8 mouse cellular contexts compared by ENCODE assay signal in the genomic region with DNA sequence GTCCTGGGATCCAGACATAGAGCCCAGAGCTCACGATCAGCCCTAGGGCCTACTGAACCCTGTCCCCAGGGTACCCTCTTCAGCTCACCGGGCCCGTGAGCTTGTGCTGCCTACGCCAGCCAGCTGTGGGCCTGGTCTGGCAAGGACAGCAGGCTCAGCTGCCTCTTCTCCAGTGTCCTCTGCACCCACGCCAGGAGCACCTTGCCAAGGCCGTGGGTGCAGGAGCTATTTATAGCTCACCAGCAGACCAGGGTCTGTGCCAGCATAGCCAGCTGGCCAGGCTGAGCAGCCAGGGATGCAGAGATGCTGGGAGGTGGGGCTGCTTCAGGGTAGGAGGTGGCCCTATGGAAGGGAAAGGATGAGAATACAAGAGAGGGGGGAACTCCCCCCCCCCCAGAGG. TPM values are rescaled to one million over a fixed set of nuclear protein-coding genes. Genes with fewer than 3 reads are reported as not detected.
A peak's percentile ranks its signal among the peaks of the same experiment; 100 is the strongest.
DNase-seq lines count a peak whose midpoint lies in the region; ATAC-seq and TF ChIP-seq lines count a peak whose summit lies in the region.

No protein-coding gene starts in this region.

- H3K9ac ChIP-seq in forebrain, embryonic 16.5 days (replicated peaks; ENCODE audit: low read depth, low read length): no peak overlapping the region
- H3K9ac ChIP-seq in midbrain, postnatal 0 days (replicated peaks; ENCODE audit: low read length, poor library complexity, severe bottlenecking): no peak overlapping the region

- peak; percentile 85 for DNase-seq in 3134 (ENCODE audit: extremely low read depth, insufficient read length, low spot score)
- peak; percentile 97 for DNase-seq in brain, adult 2 months (ENCODE audit: low read depth, low spot score)
- peak; percentile 80 to 87 for DNase-seq in heart, postnatal 14 days
- DNase-seq in layer of hippocampus, postnatal 25 days (ENCODE audit: extremely low spot score in 1 of 2, low spot score in 1 of 2): peak; percentile 55 to 66
- DNase-seq in midbrain, postnatal 0 days (ENCODE audit: low spot score): peak; percentile 80
- DNase-seq in spleen, postnatal 10 days (ENCODE audit: low spot score in 2 of 2): no peak
- no peak for DNase-seq in spleen, postnatal 4 days (ENCODE audit: low spot score in 2 of 2)

- H3K27me3 ChIP-seq in forebrain, embryonic 16.5 days (replicated peaks; ENCODE audit: control insufficient read depth, insufficient read depth, low read length): no peaks in the 10 kb centered on the region
- H3K27me3 ChIP-seq in midbrain, postnatal 0 days (ENCODE audit: insufficient read depth, low read length): no peaks in the 10 kb centered on the region

- no peaks in the 10 kb centered on the region for H3K9me3 ChIP-seq in forebrain, embryonic 16.5 days (ENCODE audit: control insufficient read depth, low read length)
- no peaks in the 10 kb centered on the region for H3K9me3 ChIP-seq in midbrain, postnatal 0 days (ENCODE audit: low read length)

- no peak overlapping the region for H3K4me2 ChIP-seq in forebrain, embryonic 16.5 days (ENCODE audit: low read length)
- H3K4me2 ChIP-seq in midbrain, postnatal 0 days (ENCODE audit: low read depth, low read length, poor library complexity, severe bottlenecking): no peak overlapping the region

- ATAC-seq in forebrain, embryonic 16.5 days: peak; percentile 83
- ATAC-seq in midbrain, postnatal 0 days (ENCODE audit: low FRiP score): peak; percentile 57

- intact Hi-C loops in heart, postnatal 14 days (cut with DNase I): no loop called here

- H3K4me1 ChIP-seq in forebrain, embryonic 16.5 days (replicated peaks; ENCODE audit: control insufficient read depth, insufficient read depth, low read length): peaks cover 24% of the 10 kb centered on the region
- H3K4me1 ChIP-seq in midbrain, postnatal 0 days (ENCODE audit: insufficient read depth, low read length): peaks cover 10% of the 10 kb centered on the region; the same call in 1 of the 2 replicates

- TF ChIP-seq CTCF in midbrain, postnatal 0 days (IDR thresholded peaks at IDR 0.05): no peak

- H3K36me3 ChIP-seq in forebrain, embryonic 16.5 days (ENCODE audit: control insufficient read depth, insufficient read depth): no peaks in the 10 kb centered on the region
- peaks cover 30% of the 10 kb centered on the region for H3K36me3 ChIP-seq in midbrain, postnatal 0 days (ENCODE audit: insufficient read depth, low read length)

- peak overlapping the region; percentile 60 for H3K27ac ChIP-seq in forebrain, embryonic 16.5 days (ENCODE audit: low read length)
- no peak overlapping the region for H3K27ac ChIP-seq in midbrain, postnatal 0 days (ENCODE audit: low read depth, low read length)

- WGBS in forebrain, embryonic 16.5 days: 27% methylated on average over 6 of the region's 6 CpGs
- WGBS in midbrain, postnatal 0 days: 53% methylated on average over 6 of the region's 6 CpGs

- no peak overlapping the region for H3K4me3 ChIP-seq in forebrain, embryonic 16.5 days (replicated peaks; ENCODE audit: low read length)
- H3K4me3 ChIP-seq in midbrain, postnatal 0 days (ENCODE audit: low read depth, low read length): no peak overlapping the region

RNA-seq across cellular contexts. Expression of a gene that starts 32.2 kb away (rescaled TPM):
- polyA plus RNA-seq in forebrain, embryonic 16.5 days (2015; fragmentation: Nextera tagmentation; extraction: Ambion mirVana): 21.7 and 31.1 TPM in 2 replicates
- total RNA-seq in heart, postnatal 14 days (2021): 10 to 100 TPM; 45.9 to 52.5 TPM
- 10 to 100 TPM; 15.6 to 30.1 TPM for total RNA-seq in layer of hippocampus, postnatal 25 days (2021)
- total RNA-seq in midbrain, postnatal 0 days (2014; rRNA removed): 22.4 and 24.2 TPM in 2 replicates
- polyA plus RNA-seq in midbrain, postnatal 0 days (2015; fragmentation: Nextera tagmentation; extraction: Ambion mirVana): 28.7 and 29.2 TPM in 2 replicates

RNA-seq across cellular contexts. Expression of a gene that starts 33.8 kb away (rescaled TPM):
- polyA plus RNA-seq in forebrain, embryonic 16.5 days (2015; fragmentation: Nextera tagmentation; extraction: Ambion mirVana): 72.9 and 78.2 TPM in 2 replicates
- total RNA-seq in heart, postnatal 14 days (2021): 10 to 100 TPM; 78.3 to 78.9 TPM
- total RNA-seq in layer of hippocampus, postnatal 25 days (2021): 100 to 1,000 TPM; 151 to 169 TPM
- total RNA-seq in midbrain, postnatal 0 days (2014; rRNA removed): 61.5 and 78.8 TPM in 2 replicates
- 152 and 173 TPM in 2 replicates for polyA plus RNA-seq in midbrain, postnatal 0 days (2015; fragmentation: Nextera tagmentation; extraction: Ambion mirVana)

RNA-seq across cellular contexts. Expression of a gene that starts 44.4 kb away (rescaled TPM):
- polyA plus RNA-seq in forebrain, embryonic 16.5 days (2015; fragmentation: Nextera tagmentation; extraction: Ambion mirVana): 8.9 and 13.3 TPM in 2 replicates
- 10 to 100 TPM; 32.7 to 34.3 TPM for total RNA-seq in heart, postnatal 14 days (2021)
- 10 to 100 TPM; 36.3 to 40.3 TPM for total RNA-seq in layer of hippocampus, postnatal 25 days (2021)
- total RNA-seq in midbrain, postnatal 0 days (2014; rRNA removed): 34.9 and 39.7 TPM in 2 replicates
- polyA plus RNA-seq in midbrain, postnatal 0 days (2015; fragmentation: Nextera tagmentation; extraction: Ambion mirVana): 15.8 and 16.5 TPM in 2 replicates

Comparison
In these comparisons a context has a peak if more than half of its experiments do, and no peak if none do; other contexts are left out.
1. DNase-seq: peak in 3134 (single experiment), brain, adult 2 months (single experiment), heart, postnatal 14 days (2 of 2), layer of hippocampus, postnatal 25 days (2 of 2) and midbrain, postnatal 0 days (single experiment); none in spleen, postnatal 10 days (0 of 2) and spleen, postnatal 4 days (0 of 2).